Mouse (Mus musculus) testis, adult 2 months (tissue): ENCODE data around the gene Kif5a.

Experiments used
- CTCF ChIP-seq: fragments of 200-500 bp; IDR thresholded peaks from 2 replicates; pipeline ENCODE4 v1.5.1; 2012; ENCODE audit warnings: low read depth, mild to moderate bottlenecking, inconsistent platforms, low read length, moderate library complexity; ENCODE audit not compliant: control insufficient read depth, insufficient read depth, insufficient replicate concordance
- POLR2A ChIP-seq: fragments of 200-500 bp; IDR thresholded peaks from 2 replicates; pipeline ENCODE4 v1.6.1; 2012; ENCODE audit warnings: low read depth, mild to moderate bottlenecking, inconsistent platforms, low read length, moderate library complexity; ENCODE audit not compliant: control insufficient read depth

DNA sequence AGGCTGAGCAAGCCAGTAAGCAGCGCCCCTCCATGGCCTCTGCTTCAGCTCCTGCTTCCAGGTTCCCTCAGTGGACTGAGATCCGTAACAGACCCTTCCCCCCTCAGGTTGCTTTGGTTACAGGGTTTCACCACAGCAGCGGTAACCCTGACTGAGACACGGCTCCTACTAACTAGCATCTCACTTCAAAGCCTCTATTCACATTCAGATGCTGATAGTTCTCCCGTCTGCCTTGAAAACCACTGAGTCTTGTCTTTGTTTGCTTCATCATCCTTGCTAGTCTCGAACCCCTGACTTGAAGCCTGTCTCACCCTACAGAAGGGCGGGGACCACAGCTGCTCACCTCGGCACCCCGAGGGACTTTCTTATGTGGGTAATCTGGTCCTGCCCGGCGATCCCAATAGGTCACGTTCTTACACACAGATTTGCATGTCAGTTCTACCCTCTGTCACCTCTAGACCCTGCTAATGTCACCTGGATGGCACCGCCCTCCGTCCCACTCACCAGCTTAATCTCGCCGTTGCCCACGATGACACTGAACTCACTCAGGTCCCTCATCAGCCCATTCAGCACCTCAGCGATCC lies 24.8 kb downstream of the Kif5a start:
- TF ChIP-seq POLR2A, result no peak
- TF ChIP-seq CTCF, result no peak
